Mouse (Mus musculus) lung, embryonic 14.5 days (tissue): ENCODE data around the gene Ttc3. TPM values are rescaled to one million over a fixed set of nuclear protein-coding genes. Genes with fewer than 3 reads are reported as not detected.

Source experiments
- ATAC-seq: fragments of 200-750 bp; cut with Nextera tagmentation; 2 replicates; pipeline ENCODE4 v1.8.0; 2017; ENCODE audit warnings: mild to moderate bottlenecking, moderate TSS enrichment, moderate library complexity; ENCODE audit not compliant: insufficient read depth
- DNase-seq: peaks from one replicate; pipeline ENCODE4 v3.0.0-alpha.2; 2015
- H3K27ac ChIP-seq: fragments of 300-500 bp; sonication (generic); 2 replicates; pipeline ENCODE4 v1.5.1; 2014; ENCODE audit warnings: low read depth, mild to moderate bottlenecking, moderate library complexity
- H3K27me3 ChIP-seq: fragments of 300-500 bp; sonication (generic); 2 replicates; pipeline ENCODE4 v1.6.1; 2014; ENCODE audit warnings: low read length, control low read depth; ENCODE audit not compliant: insufficient read depth
- H3K36me3 ChIP-seq: fragments of 300-500 bp; sonication (generic); 2 replicates; pipeline ENCODE4 v1.6.1; 2014; ENCODE audit warnings: control low read depth; ENCODE audit not compliant: insufficient read depth
- H3K4me1 ChIP-seq: fragments of 300-500 bp; sonication (generic); 2 replicates; pipeline ENCODE4 v1.6.1; 2014; ENCODE audit warnings: antibody characterized with exemption, control low read depth; ENCODE audit not compliant: insufficient read depth
- H3K4me2 ChIP-seq: fragments of 300-500 bp; sonication (generic); 2 replicates; pipeline ENCODE4 v1.6.1; 2014; ENCODE audit warnings: mild to moderate bottlenecking
- H3K4me3 ChIP-seq: fragments of 300-500 bp; sonication (generic); 2 replicates; pipeline ENCODE4 v1.5.1; 2014; ENCODE audit warnings: low read depth, low read length
- H3K9ac ChIP-seq: fragments of 300-500 bp; sonication (generic); 2 replicates; pipeline ENCODE4 v1.6.1; 2014
- H3K9me3 ChIP-seq: fragments of 300-500 bp; sonication (generic); 2 replicates; pipeline ENCODE4 v1.6.1; 2016; ENCODE audit warnings: low read depth, low read length, control low read depth
- CTCF ChIP-seq: IDR thresholded peaks from 2 replicates; pipeline ENCODE4 v1.5.1; 2016; ENCODE audit warnings: antibody characterized with exemption, low read depth
- WGBS: fragments of 180-500 bp; shearing (Covaris S2); extraction: QIAGEN DNeasy Blood & Tissue Kit; methylation state at CpG from one replicate; pipeline ENCODE4 v1.1.7; 2014; 5-methylcytosine and 5-hydroxymethylcytosine counted together
- polyA plus RNA-seq: library from polyadenylated mRNA; unstranded; fragments of >200 nt; fragmentation: Nextera tagmentation; extraction: Ambion mirVana; gene quantifications from 2 replicates; pipeline ENCODE4 v1.2.1, GENCODE M21; 2014

Gene Ttc3
- polyA plus RNA-seq, 1 experiment from 2014 or later = 215 TPM

DNA sequence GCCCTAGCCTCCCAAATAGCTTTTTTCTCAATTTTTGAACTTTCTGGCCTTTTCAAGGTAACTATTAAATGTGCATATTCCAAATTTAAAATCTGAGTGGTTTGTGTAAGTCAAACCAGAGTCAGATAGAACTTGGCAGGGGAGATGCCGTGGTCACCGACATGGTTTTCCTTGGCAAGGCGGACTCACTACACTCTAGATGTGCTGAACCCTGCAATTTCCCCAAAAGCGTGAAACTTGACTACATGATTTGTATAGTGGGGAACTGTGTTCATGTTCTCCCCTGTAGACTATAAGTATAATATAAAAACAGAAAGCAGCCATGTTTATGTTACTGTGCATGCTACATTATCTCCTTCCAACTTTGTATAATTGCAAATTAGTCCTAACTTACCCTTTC is 58.5 kb downstream of the Ttc3 start:
- no peak for TF ChIP-seq CTCF
- peaks cover 88% of the 10 kb centered on the region for H3K36me3 ChIP-seq

DNA sequence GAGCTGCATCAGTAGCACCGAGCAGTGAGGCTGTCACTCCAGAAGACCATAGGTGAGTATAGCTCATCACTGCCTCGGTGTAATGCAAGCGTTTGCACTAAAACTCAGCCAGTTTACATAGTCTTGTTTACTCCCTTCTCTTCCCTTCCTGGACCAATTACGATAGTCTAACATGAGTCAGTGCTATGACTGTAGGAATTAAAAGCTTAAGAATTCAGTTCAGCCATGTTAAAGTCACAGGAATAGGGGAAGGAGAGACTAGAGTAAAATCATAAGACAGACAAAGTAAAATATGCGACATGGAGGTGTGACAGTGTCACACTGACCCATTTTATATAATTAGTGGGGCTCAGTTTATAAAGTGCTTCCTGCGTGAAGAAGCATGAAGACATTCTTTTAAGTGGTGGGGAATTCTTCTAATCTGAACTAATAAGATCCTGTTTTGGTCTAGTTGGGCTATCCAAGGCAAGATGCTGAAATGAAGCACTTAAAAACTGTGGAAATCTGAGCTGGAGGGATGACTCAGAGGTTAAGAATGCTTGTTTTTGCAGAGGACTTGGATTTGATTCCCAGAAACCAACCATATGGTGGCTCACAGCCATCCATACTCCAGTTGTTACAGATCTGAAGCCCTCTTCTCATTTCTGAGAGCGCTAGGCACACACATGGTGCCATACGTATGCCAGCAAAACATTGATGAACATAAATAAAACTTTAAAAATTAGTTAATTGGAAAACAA is 65.2 kb downstream of the Ttc3 start:
- no peaks in the 10 kb centered on the region for H3K4me1 ChIP-seq
- peaks cover 90% of the 10 kb centered on the region for H3K36me3 ChIP-seq
- no peak for TF ChIP-seq CTCF
- H3K9ac ChIP-seq = no peak overlapping the region
- ATAC-seq = no peak
- no peak overlapping the region for H3K4me2 ChIP-seq
- H3K4me3 ChIP-seq = no peak overlapping the region
- peak overlapping the region; percentile 60; the same call in 1 of the 2 replicates for H3K27ac ChIP-seq
- WGBS = 75% methylated on average over 8 of the region's 8 CpGs
- peak; percentile 50 for DNase-seq
- H3K9me3 ChIP-seq = no peaks in the 10 kb centered on the region
- no peaks in the 10 kb centered on the region for H3K27me3 ChIP-seq

More for the DNA sequence above, 58.5 kb downstream of the Ttc3 start:
- Histone ChIP-seq H3K4me2 (no peak overlapping the region), H3K9me3 (no peaks in the 10 kb centered on the region), H3K27ac (no peak overlapping the region), H3K4me3 (no peak overlapping the region), H3K9ac (no peak overlapping the region), H3K27me3 (no peaks in the 10 kb centered on the region), H3K4me1 (no peaks in the 10 kb centered on the region)
- ATAC-seq (no peak), DNase-seq (no peak)
- WGBS = 91% methylated on average over 4 of the region's 4 CpGs

DNA sequence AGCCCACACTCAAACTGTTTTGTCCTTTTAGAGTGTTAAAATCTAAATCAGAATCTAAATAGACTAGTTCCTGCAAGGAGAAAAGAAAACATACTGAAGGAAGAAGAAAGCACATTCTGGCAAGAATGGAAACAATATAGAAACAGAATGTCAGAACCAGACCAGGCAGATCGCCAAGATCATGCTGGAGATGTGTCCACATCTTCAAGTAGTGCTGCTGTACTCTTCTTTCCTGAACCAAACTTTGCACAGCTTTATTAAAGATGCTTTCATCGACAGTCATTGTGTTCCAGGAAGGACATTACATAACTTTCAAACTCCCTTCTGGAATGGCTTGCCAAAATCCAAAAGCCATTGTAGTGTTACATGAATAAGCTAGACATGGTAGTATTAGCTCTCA is 66.4 kb downstream of the Ttc3 start:
- Histone ChIP-seq H3K27me3 (no peaks in the 10 kb centered on the region), H3K9ac (no peak overlapping the region), H3K36me3 (peaks cover 86% of the 10 kb centered on the region), H3K4me3 (no peak overlapping the region), H3K9me3 (no peaks in the 10 kb centered on the region), H3K4me2 (no peak overlapping the region), H3K27ac (no peak overlapping the region), H3K4me1 (no peaks in the 10 kb centered on the region)
- ATAC-seq (no peak), DNase-seq (peak; percentile 23)
- WGBS = 84% methylated on average over 2 of the region's 2 CpGs
- TF ChIP-seq CTCF = no peak

GRCm38 (mm10) chr16:94441361-94441760 is 70.9 kb downstream of the Ttc3 start:
- H3K36me3 ChIP-seq = peaks cover 76% of the 10 kb centered on the region

GRCm38 (mm10) chr16:94449151-94449550 is 78.7 kb downstream of the Ttc3 start:
- 82% methylated on average over 8 of the region's 8 CpGs for WGBS
- Histone ChIP-seq H3K27me3 (no peaks in the 10 kb centered on the region), H3K4me2 (no peak overlapping the region), H3K9ac (no peak overlapping the region), H3K4me3 (no peak overlapping the region), H3K27ac (no peak overlapping the region), H3K4me1 (no peaks in the 10 kb centered on the region), H3K9me3 (no peaks in the 10 kb centered on the region), H3K36me3 (peaks cover 83% of the 10 kb centered on the region)
- DNase-seq (no peak), ATAC-seq (no peak)
- TF ChIP-seq CTCF = no peak; the same call in 1 of the 2 replicates

More at GRCm38 (mm10) chr16:94441361-94441760, 70.9 kb downstream of the Ttc3 start:
- Histone ChIP-seq H3K27ac (no peak overlapping the region), H3K4me2 (no peak overlapping the region), H3K9me3 (no peaks in the 10 kb centered on the region), H3K9ac (no peak overlapping the region), H3K27me3 (no peaks in the 10 kb centered on the region), H3K4me1 (no peaks in the 10 kb centered on the region), H3K4me3 (no peak overlapping the region)
- ATAC-seq (no peak), DNase-seq (no peak)
- WGBS = 86% methylated on average over 2 of the region's 2 CpGs
- no peak for TF ChIP-seq CTCF

DNA sequence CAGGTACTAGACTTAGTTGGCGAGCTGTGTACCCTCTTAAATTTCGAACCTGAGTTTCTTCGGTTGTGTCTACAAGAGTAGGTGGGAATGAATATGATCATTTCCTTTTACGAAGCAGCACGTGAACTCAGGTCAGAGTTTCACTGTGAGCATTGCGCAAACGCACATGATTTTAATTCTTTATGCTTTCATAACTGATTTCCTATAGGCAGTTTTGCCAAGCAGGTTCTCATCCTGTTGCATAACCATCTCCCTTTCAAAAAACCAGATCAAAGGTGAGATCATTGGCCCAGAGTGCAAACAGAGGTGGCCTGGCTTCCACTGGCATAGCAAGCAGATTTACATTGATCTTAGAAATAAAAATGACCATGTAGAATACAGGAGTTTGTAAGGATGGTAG is 79.2 kb downstream of the Ttc3 start:
- Histone ChIP-seq H3K4me1 (no peaks in the 10 kb centered on the region), H3K4me2 (no peak overlapping the region), H3K27me3 (no peaks in the 10 kb centered on the region), H3K9me3 (no peaks in the 10 kb centered on the region), H3K27ac (no peak overlapping the region), H3K36me3 (peaks cover 88% of the 10 kb centered on the region), H3K9ac (no peak overlapping the region), H3K4me3 (no peak overlapping the region)
- 93% methylated on average over 7 of the region's 7 CpGs for WGBS
- no peak for TF ChIP-seq CTCF
- ATAC-seq (no peak), DNase-seq (no peak)

DNA sequence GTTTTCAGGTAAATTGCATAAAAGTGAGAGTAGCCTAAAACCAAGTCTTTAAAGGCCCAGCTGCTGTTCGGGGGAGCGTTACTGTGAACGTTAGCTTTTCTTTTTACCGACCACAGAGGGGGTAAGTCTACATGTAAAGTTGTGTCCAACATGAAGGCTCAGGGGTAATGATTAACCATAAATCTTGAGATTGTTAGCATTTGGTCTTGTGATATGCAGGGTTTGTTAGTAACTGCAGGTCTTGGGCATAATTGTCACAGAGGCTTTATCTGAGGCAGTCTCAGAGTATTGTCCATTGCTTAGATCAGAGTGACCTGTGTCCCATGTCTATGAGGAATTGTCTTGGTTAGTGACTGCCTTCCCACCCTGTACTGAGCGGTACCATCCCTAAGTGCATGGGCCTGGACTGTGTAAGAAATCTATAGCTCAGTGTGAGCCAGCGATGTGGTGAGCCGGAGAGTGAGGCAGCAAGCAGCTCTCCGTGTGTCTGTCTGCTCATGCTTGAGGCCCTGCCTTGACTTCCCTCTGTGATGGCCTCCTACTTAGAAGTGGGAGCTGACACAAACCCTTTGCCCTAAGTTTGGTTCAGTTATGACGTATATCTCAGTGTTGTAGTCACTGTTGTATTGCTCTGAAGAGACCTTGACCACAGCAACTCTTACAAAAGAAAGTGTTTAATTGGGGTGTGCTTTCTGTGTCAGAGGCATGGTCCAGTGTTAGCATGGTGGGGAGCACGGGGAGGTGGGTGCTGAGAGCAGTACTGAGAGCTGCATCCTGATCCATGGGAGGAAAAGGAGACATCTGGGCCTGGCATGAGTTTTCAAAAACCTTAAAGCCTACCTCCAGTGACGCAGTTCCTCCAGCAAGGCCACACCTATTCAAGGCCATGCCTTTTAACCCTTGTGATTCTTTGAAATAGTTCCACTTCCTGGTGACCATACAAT is 81.4 kb downstream of the Ttc3 start:
- H3K9me3 ChIP-seq = no peaks in the 10 kb centered on the region
- H3K4me2 ChIP-seq = no peak overlapping the region
- H3K4me3 ChIP-seq = no peak overlapping the region
- peaks cover 95% of the 10 kb centered on the region for H3K36me3 ChIP-seq
- WGBS = 79% methylated on average over 11 of the region's 11 CpGs
- no peaks in the 10 kb centered on the region for H3K27me3 ChIP-seq
- no peak overlapping the region for H3K27ac ChIP-seq
- no peak for ATAC-seq
- DNase-seq = no peak
- H3K4me1 ChIP-seq = no peaks in the 10 kb centered on the region
- TF ChIP-seq CTCF = no peak
- no peak overlapping the region for H3K9ac ChIP-seq
